9 mouse cellular contexts compared by ENCODE assay signal in genomic region chr2:116062251-116062651, GRCm38 (mm10). TPM values are rescaled to one million over a fixed set of nuclear protein-coding genes. Genes with fewer than 3 reads are reported as not detected.
DNase-seq lines count a peak whose midpoint lies in the region; ATAC-seq and TF ChIP-seq lines count a peak whose summit lies in the region.
"Had no signal": no experiment of that assay in that cellular context is flagged by ENCODE, and none has a peak within 500 bp of the region (broad histone marks: within the 10 kb centered on the region; RNA-seq: fewer than 3 reads in every experiment).

No protein-coding gene starts in this region.

- H3K27ac ChIP-seq in kidney, adult 2 months (ENCODE audit: insufficient read depth, low read depth, low read length): peak overlapping the region; percentile 91
- H3K27ac ChIP-seq in forebrain, embryonic 12.5 days: peak overlapping the region; percentile 98
- H3K27ac ChIP-seq in intestine, embryonic 15.5 days: peak overlapping the region; percentile 95
- peak overlapping the region; percentile 81 for H3K27ac ChIP-seq in lung, postnatal 0 days (ENCODE audit: low read length)

- peak overlapping the region; percentile 97 for H3K9ac ChIP-seq in forebrain, embryonic 12.5 days
- peak overlapping the region; percentile 90 for H3K9ac ChIP-seq in intestine, embryonic 15.5 days
- H3K9ac ChIP-seq in lung, postnatal 0 days (replicated peaks; ENCODE audit: low read depth): peak overlapping the region; percentile 82

- 7% methylated on average over 20 of the region's 20 CpGs for WGBS in kidney, adult 2 months
- under 1% methylated on average over 20 of the region's 20 CpGs for WGBS in forebrain, embryonic 12.5 days
- WGBS in intestine, embryonic 15.5 days: under 1% methylated on average over 20 of the region's 20 CpGs
- 2% methylated on average over 20 of the region's 20 CpGs for whole genome bisulfite sequencing in lung, postnatal 0 days

- no peak for TF ChIP-seq EP300 in lung, postnatal 0 days (IDR thresholded peaks at IDR 0.05)

- intact Hi-C loops in left cerebral cortex, postnatal 25 days (cut with DNase I): loop anchor here (2.0 to 10.0 kb wide), 3 partner anchors 100 to 477 kb away; partner anchors contain the start of gene BC052040

- no peaks in the 10 kb centered on the region for H3K4me1 ChIP-seq in kidney, adult 2 months (ENCODE audit: control insufficient read depth, insufficient read depth, low read length)
- H3K4me1 ChIP-seq in forebrain, embryonic 12.5 days: peaks cover 52% of the 10 kb centered on the region
- no peaks in the 10 kb centered on the region for H3K4me1 ChIP-seq in intestine, embryonic 15.5 days (replicated peaks)
- H3K4me1 ChIP-seq in lung, postnatal 0 days (ENCODE audit: insufficient read depth, low read depth, low read length): no peaks in the 10 kb centered on the region

- peaks cover 4% of the 10 kb centered on the region; the same call in 1 of the 2 replicates for H3K27me3 ChIP-seq in kidney, adult 2 months (replicated peaks; ENCODE audit: control insufficient read depth, insufficient read depth, low read length)
- H3K27me3 ChIP-seq in forebrain, embryonic 12.5 days: peaks cover 14% of the 10 kb centered on the region
- H3K27me3 ChIP-seq in intestine, embryonic 15.5 days (replicated peaks): no peaks in the 10 kb centered on the region; the same call in 1 of the 2 replicates
- 0 out of 2 replicates have a peak, but pooled peaks cover 4% of the 10 kb centered on the region for H3K27me3 ChIP-seq in lung, postnatal 0 days (replicated peaks; ENCODE audit: insufficient read depth, low read length)

- no peaks in the 10 kb centered on the region; the same call in 1 of the 2 replicates for H3K36me3 ChIP-seq in kidney, adult 2 months (ENCODE audit: control insufficient read depth, insufficient read depth, low read length)
- H3K36me3 ChIP-seq in forebrain, embryonic 12.5 days (replicated peaks): peaks cover 13% of the 10 kb centered on the region; the same call in 1 of the 2 replicates
- H3K36me3 ChIP-seq in intestine, embryonic 15.5 days: no peaks in the 10 kb centered on the region
- no peaks in the 10 kb centered on the region for H3K36me3 ChIP-seq in lung, postnatal 0 days (ENCODE audit: insufficient read depth, low read length)
- H3K36me3 ChIP-seq: G1E had no signal

- no peak for TF ChIP-seq POLR2A in kidney, adult 2 months (IDR thresholded peaks at IDR 0.05; ENCODE audit: low read depth, low read length)

- peak overlapping the region; percentile 81 for H3K4me3 ChIP-seq in kidney, adult 2 months (ENCODE audit: insufficient read depth, low read depth, low read length)
- peak overlapping the region; percentile 77 for H3K4me3 ChIP-seq in forebrain, embryonic 12.5 days (replicated peaks)
- H3K4me3 ChIP-seq in intestine, embryonic 15.5 days (replicated peaks): peak overlapping the region; percentile 62
- peak overlapping the region; percentile 62 for H3K4me3 ChIP-seq in lung, postnatal 0 days (ENCODE audit: low read depth, low read length)

- ATAC-seq in forebrain, embryonic 12.5 days (ENCODE audit: low FRiP score): peak; percentile 21; the same call in 1 of the 2 replicates
- no peak for ATAC-seq in intestine, embryonic 15.5 days
- ATAC-seq in lung, postnatal 0 days: no peak
- no peak for ATAC-seq in megakaryocyte progenitor cell, adult 5-6 weeks (replicated peaks; ENCODE audit: poor library complexity)

- no peak for TF ChIP-seq CTCF in kidney, adult 2 months (conservative IDR thresholded peaks at IDR 0.05; ENCODE audit: insufficient read depth, insufficient read length, low read depth, low read length)
- TF ChIP-seq CTCF in lung, postnatal 0 days (IDR thresholded peaks at IDR 0.05): no peak

- no peak for DNase-seq in kidney, adult 2 months
- no peak for DNase-seq in kidney, adult 11 months
- DNase-seq in lung, postnatal 0 days (ENCODE audit: low spot score): peak; percentile 54
- no peak for DNase-seq in spleen, postnatal 10 days (ENCODE audit: low spot score in 2 of 2)
- DNase-seq in left cerebral cortex, postnatal 25 days (ENCODE audit: low spot score in 2 of 2): no peak

- no peaks in the 10 kb centered on the region for H3K9me3 ChIP-seq in forebrain, embryonic 12.5 days
- H3K9me3 ChIP-seq in intestine, embryonic 15.5 days: no peaks in the 10 kb centered on the region
- no peaks in the 10 kb centered on the region for H3K9me3 ChIP-seq in lung, postnatal 0 days (ENCODE audit: low read length)

- peak overlapping the region; percentile 69 for H3K4me2 ChIP-seq in forebrain, embryonic 12.5 days
- peak overlapping the region; percentile 77 for H3K4me2 ChIP-seq in intestine, embryonic 15.5 days (replicated peaks)
- peak overlapping the region; percentile 75 for H3K4me2 ChIP-seq in lung, postnatal 0 days (replicated peaks; ENCODE audit: low read depth, low read length)

RNA-seq across cellular contexts. Expression of gene Meis2, which starts 3.4 kb away (rescaled TPM):
- 28.5 and 32.2 TPM in 2 replicates for polyA plus RNA-seq in kidney, adult 2 months (2012; rRNA removed)
- 104 and 111 TPM in 2 replicates for polyA plus RNA-seq in forebrain, embryonic 12.5 days (2016; fragmentation: Nextera tagmentation; extraction: Ambion mirVana)
- 39.9 and 41.5 TPM in 2 replicates for polyA plus RNA-seq in intestine, embryonic 15.5 days (2015; fragmentation: Nextera tagmentation; extraction: Ambion mirVana)
- 12.0 and 16.2 TPM in 2 replicates for polyA plus RNA-seq in lung, postnatal 0 days (2015; fragmentation: Nextera tagmentation; extraction: Ambion mirVana)
- not detected in 2 replicates for total RNA-seq in megakaryocyte progenitor cell, adult 5-6 weeks (2015)
- not detected in 2 replicates for total RNA-seq in megakaryocyte progenitor cell, adult 5-6 weeks (2017)
- 100 to 1,000 TPM in 1 of 2 experiments, 10 to 100 TPM in 1; 94.3 to 130 TPM for total RNA-seq in left cerebral cortex, postnatal 25 days (2021)
